Mouse (Mus musculus): ENCODE data around the gene Mlxip.
A peak's percentile ranks its signal among the peaks of the same experiment; 100 is the strongest.

Mlxip gene

DNA sequence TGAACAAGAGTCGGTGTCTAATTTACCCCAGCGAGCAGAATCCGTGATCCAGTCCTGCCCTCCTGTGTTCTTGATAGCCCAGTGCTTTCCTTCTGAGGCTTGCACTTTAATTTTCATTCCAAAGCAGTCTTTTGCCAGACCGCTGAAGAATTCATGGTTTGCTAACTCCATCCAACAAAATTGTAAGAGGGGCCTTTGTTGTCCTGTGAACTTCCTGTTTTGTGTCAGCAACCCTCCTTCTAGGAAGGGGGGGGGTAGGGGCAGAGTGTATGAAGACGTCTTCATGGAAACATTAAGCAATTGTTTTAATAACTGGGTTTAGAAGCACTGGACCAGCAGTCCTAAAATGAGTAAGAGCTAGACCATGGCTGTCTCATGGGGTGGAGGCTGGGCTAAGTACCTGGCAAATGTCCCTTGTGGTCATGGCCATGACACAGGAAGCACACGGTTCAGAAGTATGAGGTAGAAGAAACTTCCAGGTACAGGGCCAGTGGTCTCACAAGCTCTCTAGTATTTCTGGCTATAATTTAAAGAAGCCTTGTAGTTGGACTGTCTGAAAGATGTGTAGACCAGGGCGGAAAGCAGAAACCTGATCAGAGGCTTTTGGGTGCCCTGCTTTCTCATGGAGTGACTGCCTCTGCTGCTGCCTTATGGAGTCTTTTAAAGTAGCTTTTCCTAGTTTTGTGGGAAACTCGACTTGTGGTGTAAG, 41.6 kb downstream of the Mlxip start:
- peak; percentile 68 for DNase-seq

DNA sequence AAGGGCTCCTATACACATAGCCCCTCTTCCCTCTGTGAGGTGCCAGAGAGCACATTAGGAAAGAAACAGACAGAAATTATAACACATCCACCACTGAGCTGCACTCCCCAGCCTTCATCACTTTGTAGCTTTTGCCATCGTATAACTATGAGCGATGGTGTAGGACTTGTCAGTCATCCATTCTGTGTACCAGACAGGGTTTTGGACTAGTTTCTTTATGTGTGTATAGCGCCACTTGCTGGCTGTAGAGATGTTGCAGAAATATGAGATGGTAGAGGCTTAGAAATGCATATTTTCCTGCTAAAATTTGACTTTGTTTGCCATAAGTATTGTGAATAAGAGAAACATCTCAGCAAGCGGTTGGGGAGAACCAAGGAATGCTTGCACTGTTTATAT, 42.2 kb downstream of the Mlxip start:
- peak; percentile 88 for DNase-seq

DNA sequence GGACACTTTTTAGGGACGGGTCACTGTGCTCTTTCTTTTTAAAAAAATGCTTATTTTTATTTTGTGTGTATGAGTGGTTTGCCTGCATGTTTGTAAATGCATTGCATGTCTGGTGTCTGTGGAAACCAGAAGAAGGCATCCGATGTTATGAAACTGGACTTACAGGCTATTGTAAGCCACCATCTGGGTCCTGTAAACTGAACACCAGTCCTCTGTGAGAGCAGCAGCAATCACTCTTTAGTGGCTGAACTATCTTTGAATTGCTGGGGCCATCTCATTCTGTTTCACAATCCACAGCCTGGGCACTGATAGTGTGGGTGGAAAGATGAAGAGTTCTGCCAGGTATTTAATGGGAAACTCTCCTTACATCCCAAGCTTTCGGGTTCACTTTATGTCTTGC, 43.8 kb downstream of the Mlxip start:
- DNase-seq = peak; percentile 26

DNA sequence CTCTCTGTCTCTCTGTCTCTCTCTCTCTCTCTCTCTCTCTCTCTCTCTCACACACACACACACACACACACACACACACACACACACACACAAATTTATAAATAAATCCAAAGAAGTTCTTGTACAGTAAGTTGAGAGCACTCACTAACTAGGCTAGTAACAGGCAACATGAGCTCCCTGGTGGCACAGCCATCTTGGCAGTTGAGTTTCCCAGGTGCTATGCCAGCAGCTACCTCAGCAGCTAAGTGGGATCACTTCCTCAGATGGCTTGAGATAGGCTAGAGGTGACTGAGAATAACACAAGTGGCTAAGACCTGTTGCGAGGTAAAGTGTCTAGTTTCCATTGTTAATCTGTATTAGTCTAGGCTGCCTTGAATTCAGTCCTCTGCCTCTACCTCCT, 44.7 kb downstream of the Mlxip start:
- DNase-seq = no peak

DNA sequence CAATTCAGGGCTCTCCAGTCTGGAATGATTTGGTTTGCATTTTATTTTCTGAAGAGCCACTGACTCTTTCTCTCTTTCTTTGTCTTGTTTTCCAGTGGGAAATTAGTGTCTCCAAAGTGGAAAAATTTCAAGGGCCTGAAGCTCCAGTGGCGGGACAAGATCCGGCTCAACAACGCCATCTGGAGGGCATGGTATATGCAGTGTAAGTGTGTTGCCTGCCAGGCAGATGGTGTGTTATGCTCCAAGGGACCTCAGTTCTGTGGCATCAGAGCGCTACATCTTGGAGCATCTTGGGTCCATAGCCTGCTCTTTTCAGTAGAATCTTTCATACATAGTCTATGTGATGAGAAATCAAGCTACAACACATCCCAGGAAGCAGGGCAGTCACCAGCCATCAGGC, 45.3 kb downstream of the Mlxip start:
- DNase-seq = peak; percentile 30

DNA sequence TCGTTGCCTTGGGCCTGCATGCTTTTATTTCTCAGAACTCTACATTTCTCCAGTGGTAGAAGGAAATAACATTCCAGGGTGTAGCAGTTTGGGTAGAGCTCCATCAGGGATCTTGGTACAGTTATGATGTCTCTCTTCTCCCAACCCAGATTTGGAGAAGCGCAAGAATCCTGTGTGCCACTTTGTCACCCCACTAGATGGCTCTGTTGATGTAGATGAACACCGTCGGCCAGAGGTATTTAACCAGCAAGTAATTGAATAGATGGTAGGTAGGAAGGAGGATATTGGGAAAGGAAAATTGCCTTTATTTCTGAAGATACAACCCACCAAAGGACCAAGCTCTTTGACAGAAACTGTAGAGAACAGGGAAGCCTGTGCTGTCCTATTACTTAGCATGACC, 46.1 kb downstream of the Mlxip start:
- no peak for DNase-seq

DNA sequence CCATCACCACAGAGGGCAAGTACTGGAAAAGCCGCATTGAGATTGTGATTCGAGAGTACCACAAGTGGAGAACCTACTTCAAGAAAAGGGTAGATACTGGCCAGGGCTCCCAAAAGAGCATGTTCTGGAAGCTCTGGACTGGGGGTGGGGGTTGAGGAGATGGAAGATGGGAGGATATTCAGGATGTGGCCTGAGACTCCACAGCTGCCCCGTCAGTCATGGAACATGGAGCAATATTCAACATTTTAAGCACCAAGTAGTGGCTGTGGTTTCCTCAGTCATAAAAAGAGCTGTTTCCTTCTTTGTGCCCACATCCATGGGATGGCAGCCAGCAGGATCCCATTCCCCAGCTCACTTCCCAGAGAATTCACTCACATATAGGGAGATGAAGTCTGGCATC, 47.7 kb downstream of the Mlxip start:
- no peak for DNase-seq

DNA sequence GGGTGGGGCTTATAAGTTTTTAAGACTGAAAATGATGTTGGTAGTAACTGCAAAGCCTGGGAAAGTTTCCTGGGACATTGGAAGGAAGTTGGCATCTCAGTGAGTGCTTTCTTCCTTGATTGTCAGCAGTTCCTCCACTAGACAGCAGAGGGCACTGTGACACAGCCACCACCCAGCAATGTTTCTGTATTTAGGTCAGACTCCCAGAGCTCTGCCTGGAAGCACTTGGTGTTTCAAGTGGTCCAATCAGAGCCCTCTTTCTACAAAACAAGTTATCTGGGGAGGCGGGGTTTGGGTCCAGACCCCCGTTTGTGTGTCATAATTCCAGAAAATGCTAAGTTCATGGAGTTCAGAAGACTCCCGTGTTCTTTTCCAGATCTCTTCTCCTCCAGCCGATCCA, 49.5 kb downstream of the Mlxip start:
- peak; percentile 77 for DNase-seq

DNA sequence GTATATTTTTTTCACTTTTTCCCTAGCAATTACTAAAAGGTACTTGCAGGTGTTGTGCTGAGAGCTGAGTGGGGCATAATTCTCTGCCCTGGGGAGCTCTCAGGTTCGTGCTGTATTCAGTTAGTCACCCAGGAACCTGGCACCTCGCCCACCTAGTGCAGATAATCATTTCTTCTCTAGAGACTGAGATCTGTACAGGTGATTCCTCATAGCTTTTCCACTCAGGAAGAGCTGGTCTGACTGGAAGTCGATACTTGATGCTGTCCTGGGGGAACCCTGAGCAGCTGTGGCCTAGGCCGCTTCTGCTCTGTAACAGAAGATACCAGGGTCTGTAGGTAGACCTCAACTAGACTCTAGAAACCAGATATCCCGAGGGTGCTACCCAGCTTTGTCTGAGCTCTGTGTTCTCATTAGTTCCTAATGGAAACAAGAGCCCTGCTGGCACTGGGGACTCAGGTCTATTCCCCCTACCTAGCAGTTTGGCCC, 50.3 kb downstream of the Mlxip start:
- DNase-seq = no peak

DNA sequence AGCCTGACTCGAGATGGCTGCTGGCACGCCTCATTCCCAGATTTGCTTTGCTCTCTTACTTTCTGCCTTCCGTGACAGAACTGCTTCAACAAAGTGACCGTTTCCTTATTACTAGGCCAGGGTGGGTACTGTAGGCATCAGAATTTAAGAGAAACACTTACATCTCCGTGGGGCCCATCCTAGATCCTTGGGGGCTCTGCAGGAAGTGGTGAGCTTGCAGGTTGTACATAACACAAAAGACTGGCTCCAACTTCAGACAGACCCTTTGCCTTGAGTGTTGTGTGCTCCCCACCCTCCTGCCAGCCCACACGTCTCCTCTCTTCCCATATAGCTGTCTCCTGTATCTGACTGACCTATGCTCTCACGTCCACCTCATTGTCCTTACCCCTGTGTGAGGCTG, 57.3 kb downstream of the Mlxip start:
- DNase-seq = no peak

DNA sequence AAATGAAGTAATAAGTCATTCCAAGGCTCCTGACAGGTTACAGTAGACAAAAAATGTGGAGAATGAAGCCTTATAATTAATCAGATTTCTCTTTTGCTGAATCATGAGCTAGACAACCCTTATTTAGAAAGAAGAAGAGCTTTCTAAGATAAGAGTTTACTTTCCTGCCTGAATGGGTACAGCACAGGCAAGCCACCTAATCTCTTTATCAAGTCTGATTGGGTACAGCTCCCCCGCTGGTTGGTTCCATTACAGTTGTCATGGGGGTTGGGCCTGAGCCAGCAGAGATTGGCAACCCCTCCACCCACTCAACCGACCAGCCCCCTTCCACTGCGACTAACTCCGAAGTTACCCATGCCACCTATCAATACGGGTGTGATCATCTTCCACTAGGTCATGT, 66.8 kb downstream of the Mlxip start:
- no peak for DNase-seq

DNA sequence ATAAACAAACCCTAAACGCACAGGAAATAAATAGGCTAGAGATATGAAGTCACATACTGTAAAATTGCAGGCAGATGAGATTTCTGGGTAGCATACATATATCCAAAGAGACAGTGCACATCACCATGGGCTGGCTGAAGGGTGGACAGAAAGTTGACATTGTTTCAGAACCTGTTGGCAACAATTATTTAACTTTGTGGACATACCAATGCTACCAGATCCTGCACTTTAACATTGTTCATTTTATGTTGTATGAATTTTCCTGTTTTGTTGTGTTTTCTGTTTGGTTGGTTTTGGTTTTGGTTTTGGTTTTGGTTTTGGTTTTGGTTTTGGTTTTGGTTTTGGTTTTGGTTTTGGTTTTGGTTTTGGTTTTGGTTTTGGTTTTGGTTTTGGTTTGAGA, 70.0 kb downstream of the Mlxip start:
- DNase-seq = no peak

DNA sequence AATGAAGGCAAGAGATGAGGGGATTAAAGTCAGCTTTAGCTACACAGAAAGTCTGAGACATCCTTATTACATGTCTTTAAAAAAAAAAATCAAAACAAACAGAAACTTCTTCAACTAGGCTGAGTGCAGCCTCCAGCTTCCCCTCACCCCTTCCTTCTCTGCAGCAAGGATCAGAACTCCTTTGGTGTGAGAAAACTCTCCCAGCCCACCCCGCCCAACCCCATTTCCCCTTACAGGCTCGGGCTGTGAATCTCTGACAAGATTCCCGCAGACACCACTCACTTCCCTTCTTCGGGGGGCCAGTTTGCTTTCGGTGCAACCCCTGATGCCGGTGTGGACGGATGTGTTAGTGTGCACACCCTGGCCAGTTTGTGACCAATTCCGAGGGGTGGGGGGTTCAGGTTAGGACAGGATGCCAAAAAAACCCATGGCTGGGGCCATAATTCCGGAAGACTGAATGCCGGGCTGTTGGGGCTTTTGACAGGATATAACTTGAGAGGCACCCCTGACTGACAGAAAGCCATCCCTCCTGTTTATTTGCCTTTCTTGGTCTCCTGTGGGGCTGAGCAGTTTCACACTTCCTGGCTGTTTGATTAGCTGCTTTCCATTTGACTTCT, 76.3 kb downstream of the Mlxip start:
- no peak for DNase-seq

DNA sequence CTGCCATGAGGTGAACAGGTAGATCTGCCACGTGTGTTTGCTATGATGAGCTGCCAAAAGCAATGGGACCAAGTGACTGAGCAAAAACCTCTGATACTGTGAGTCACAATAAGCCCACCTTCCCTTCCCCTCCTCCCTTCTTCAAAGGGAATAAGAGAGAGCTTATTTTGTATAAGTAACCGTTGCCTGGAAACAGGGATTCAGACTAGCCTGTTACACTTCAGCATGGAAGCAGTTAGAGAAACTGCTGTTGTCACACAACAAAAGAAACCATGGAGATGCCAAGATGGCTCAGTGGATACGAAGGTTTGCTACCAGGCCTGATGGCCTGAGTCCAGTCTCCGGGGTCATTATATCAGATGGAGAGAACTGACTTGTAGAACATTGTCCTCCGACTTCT, 79.2 kb downstream of the Mlxip start:
- no peak for DNase-seq

DNA sequence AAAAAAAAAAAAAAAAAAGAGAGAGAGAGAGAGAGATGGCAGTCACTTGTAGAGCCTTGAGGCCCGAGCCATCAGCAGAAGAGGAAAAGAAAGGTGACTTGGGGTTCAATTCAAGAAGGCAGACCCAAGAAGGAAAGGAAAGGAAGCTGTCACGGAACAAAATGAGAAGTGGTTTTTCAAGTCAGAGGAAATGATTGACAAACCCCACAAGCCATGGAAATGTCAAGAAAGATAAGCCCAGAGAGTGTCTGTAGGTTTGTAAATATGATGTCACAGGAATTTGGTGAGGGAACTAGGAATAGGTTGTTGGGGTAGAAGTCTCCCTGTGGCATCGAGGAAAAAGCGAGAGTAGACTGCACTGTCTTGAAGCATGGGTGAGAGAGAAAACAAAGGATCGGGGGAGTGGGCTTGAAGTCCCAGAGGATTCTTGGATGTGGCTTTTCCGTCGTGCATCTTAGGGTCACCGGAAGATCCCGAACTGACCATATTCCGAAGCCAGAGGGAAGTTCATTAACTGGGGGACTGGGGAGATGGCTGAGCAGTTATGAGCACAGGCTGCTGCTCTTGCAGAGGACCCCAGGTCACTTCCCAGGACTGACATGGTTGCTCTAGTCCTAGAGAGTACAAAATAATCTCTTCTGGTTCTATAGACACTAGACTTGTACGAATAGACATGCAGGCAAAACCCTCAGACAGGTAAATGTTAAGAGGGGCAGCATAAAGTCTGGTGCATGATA, 93.2 kb downstream of the Mlxip start:
- DNase-seq = no peak

DNA sequence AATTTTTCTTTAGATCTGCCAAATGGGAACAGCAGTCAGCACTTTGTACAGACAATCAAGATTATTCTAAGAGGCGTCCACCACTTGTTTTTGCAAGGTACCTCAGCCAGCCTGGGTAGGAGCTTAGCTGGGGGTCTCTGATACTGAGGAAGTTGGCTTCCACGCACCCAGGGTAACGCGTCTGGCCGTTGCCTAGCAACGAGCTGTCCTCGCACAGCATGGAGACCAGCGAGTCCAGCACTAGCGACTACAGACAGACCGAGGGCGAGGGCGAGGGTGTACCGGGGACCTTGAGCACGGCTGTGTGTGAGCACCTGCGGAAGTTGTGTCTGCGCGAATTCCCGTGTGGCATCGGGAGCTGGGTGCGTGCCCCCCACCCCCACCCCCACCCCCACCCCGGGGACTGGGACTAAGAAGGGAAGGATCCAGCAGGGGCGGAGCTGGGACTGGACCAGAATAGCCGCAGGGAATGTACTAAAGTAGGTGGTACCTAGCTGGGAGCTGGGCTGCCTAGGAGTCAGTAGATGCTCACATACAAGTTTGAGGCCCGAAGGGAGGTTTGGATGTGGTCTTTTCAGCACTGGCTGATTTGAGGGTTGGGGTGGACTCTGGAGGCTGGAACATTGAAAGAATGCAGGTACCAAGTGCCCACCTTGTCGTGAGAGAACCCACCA, 94.7 kb downstream of the Mlxip start, which contains the start of the genes Lrrc43 and Il31:
TSS of gene Lrrc43 (plus strand) at position 194 of the 674 bp plus-strand sequence.
TSS of gene Il31 (minus strand) at position 378 of the 674 bp plus-strand sequence.
- DNase-seq = no peak

DNA sequence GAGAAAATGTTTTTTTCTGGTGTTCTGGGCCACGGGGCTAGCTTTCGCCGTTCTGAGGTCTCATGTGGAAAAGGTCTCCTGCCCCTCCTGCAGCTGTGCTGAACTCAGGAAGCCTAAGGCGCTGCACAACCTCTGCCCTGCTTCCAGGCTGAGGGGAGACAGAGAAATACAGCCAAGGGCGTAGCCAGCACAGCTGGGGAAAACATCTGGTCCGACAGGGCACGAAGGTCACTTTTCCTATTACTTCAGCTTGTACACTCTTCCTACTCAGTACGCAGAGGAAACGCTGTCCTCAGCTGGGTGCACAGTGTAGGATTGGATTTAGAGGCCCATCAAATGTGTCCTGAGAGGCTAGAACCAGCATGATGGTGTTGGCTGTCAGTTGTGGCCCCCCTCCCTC, 95.3 kb downstream of the Mlxip start:
- DNase-seq = no peak

DNA sequence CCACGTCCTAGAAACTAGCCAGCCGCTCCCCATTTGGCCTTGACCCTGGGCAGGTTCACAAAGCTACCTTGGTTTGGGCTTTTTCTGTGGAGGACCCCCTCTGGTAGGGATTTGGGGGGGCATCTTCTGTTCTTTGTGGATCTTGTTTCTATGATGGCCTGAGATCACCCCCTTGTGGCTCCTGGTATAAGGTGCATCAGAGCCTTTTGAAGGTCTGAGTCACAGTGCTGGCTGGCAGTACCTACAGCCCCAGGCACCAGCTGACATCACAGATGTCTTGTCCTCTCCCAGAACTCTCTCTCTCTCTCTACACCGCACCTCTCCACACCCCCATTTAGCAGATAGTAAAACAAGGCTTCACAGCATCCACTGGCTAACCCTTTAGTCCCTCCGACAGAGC, 105.1 kb downstream of the Mlxip start:
- DNase-seq = peak; percentile 39

DNA sequence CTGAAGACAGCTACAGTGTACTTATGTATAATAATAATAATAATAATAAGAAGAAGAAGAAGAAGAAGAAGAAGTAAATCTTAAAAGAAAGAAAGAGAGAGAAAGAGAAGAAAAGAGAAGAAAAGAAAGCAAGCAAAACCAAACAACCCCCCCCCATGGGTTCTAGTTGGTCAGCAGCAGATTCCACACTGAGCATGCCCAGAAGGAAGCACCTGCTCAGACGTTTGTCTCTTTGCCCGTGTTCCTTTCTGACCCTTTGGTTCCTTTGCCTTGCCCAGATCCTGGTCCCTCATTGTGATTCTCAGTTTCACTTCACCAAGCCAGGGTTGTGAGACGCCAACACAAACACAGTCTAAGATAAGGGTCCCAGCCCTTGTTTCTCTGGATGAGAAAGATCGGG, 107.4 kb downstream of the Mlxip start:
- no peak for DNase-seq
